Mouse (Mus musculus) embryo, embryonic 11 days (tissue): ENCODE measurements around the gene Aqp11.

ENCODE experiments used
- DNase-seq: peaks from one replicate; pipeline ENCODE4 v3.0.0-alpha.2; 2015

Gene Aqp11

DNA sequence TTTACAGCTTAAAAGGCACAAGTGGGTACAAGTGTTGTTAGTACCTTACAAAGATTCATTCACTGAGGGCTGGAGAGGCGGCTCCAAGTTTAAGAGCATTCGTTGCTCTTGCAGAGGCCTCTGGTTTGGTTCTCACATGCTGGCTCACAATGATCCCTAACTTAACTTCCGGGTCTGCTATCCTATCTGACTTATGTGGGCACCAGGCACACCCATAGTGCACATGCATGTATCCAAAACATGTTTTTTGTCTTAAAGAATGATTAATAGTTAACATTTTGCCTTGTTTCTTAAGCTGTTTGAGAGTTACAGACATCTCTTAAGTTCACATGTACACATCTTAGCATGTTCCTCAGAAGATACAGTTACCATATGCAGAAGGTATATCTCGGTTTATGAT is 37.9 kb downstream of the Aqp11 start:
- DNase-seq: no peak

DNA sequence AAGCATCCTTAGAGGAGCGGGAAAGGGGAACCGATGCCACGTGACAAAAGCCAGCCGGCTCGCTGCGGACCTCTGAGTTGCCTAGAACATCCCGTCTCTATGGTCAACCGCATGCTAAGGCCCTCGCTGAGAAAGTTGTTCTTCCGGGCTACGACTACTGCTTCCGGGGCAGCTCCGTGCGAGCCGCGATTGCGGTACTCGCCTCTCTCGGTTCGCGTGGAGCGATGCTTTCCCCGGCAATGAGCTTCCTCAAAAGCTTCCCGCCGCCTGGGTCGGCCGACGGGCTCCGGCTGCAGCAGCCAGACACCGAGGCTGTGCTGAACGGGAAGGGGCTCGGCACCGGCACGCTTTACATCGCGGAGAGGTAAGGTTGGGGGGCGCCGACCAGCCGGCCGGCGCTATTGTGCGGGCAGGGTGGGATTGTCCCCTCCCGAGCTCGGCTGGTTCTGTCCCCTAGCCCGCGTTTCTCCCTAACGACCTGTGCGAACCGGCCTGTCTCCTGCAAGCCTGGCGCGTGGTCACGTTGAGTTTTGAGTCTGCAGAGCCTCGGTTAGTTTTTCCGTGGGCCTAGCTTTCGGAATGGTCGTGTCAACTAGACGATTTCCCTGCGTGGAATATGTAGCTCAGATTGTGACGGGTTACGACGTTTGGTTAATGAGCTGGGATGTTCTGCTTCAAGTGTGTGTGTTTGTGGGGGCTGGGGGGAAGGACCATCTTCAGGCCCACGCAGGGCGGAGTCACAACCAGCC is 41.4 kb downstream of the Aqp11 start, which contains the start of gene Clns1a:
Gene Clns1a, plus strand, starts transcription at position 129 of the 749 bp plus-strand sequence.
- DNase-seq: peak; percentile 96

DNA sequence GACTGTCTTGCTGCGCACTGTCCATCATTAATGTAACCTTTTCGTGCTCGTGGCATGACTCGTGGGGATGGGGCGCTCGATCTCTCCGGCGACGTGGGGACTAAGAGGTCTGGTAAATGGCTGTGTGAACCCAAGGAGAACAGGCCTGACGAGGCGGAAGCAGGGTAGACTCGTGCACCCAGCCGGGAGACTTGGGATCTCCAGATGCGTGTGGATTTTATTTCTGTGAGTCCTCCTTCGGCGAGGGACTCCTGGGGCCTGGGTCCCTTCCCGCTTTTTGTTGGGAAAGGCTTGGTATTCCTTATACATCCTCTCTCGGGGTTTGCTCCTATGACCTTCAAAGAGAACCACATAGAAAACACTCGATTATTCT is 42.0 kb downstream of the Aqp11 start:
- no peak for DNase-seq

DNA sequence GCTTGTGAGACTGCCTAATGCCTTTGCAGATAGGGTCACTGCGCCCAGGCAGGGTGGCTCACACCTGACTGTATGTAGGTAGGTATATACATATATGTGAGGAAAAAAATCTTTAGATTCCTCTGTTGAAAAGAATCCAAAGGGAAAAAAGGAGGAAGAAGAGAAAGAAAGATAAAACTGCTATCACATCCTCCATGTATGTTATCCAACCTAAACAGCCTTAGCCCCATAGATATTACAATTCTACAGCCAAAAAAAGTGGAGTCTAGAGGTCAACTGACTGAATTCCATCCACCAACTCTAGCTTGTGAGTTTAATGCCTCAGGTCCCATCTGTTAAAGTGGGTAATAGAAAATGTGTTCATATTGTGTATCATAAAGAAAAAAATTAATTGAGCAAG is 42.6 kb downstream of the Aqp11 start:
- DNase-seq: no peak

DNA sequence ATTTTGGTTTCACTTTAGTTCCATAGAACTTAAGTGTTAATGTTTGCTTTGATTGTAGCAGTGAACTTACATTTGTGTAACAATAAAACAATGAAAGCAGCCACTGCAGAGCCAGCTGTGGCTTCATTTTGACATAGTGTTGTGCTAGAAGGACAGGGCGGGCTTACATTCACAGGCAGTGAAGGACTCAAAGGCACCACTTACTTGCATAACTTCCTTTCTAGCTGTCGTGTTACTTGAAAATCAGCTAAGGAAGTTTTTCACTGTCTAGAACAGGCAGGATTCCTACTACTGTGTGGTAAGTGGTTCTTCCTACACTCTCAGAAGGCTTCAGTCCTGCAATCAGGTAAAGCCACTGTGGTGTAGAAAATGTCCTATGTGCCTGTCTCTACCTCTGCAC is 50.3 kb downstream of the Aqp11 start:
- DNase-seq: no peak

DNA sequence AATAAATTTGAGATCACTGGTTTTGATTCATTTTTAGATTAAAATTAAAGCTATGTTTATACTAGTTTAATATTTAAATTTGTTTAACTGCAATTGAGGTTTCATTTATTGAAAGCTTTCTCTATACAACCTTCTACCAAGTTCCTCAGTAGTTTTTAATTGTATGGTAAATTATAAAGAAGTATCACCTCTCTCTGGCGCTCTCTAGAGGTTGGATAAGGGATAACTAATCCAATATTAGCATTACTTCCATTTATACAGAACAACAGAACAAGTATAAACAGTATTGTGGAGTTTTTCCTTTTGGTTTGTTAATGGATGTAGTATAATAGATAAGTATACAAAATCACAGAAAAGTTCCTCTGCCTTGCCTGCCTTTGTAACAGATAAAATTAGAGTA is 58.9 kb downstream of the Aqp11 start:
- DNase-seq: peak; percentile 54
